Mouse (Mus musculus) lung, adult 2 months (tissue): Measurements from ENCODE around the gene Vim.
A peak's percentile ranks its signal among the peaks of the same experiment; 100 is the strongest.

Experiments used
- CTCF ChIP-seq: fragments of 200-500 bp; IDR thresholded peaks from 2 replicates; pipeline ENCODE4 v1.5.1; 2011; ENCODE audit warnings: mild to moderate bottlenecking, low read length, control low read depth; ENCODE audit not compliant: insufficient read depth
- POLR2A ChIP-seq: fragments of 200-500 bp; IDR thresholded peaks from 2 replicates; pipeline ENCODE4 v1.6.1; 2011; ENCODE audit warnings: low read depth, mild to moderate bottlenecking, control low read depth, low read length, borderline replicate concordance; ENCODE audit errors: extremely low read depth

DNA sequence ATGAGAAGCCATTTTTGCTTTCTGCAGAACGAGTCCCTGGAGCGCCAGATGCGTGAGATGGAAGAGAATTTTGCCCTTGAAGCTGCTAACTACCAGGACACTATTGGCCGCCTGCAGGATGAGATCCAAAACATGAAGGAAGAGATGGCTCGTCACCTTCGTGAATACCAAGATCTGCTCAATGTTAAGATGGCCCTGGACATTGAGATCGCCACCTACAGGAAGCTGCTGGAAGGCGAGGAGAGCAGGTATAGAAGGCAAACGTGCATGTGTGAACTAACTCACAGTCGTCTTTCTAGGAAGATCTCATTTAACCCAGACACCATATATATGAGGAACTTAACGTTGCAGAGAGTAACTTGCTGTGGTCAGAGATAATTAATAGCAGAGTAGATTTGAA, 6.3 kb downstream of the Vim start:
- TF ChIP-seq CTCF: peak; percentile 52
- TF ChIP-seq POLR2A: no peak
